Mouse (Mus musculus): ENCODE data around the gene Tmeff2.
"Not testable (repeated sequence)": the region's sequence is repeated elsewhere in the genome, so short reads cannot be mapped to it uniquely, and the experiment has no call there.

Gene Tmeff2

GRCm38 (mm10) chr1:50900386-50900785, at the start of gene Tmeff2:
Gene Tmeff2, plus strand, starts transcription at chr1:50900647.
- not testable (repeated sequence) for DNase-seq

- no peak for DNase-seq
These were observed 38.9 kb upstream of the Tmeff2 start for GRCm38 (mm10) chr1:50861515-50861914.

GRCm38 (mm10) chr1:50897696-50898095, 2.8 kb upstream of the Tmeff2 start:
- no peak for DNase-seq

- no peak for DNase-seq
These were observed 24.4 kb downstream of the Tmeff2 start for GRCm38 (mm10) chr1:50924838-50925355.

- no peak for DNase-seq
These were observed 25.0 kb downstream of the Tmeff2 start for GRCm38 (mm10) chr1:50925356-50925921.

GRCm38 (mm10) chr1:50926374-50927060, 26.1 kb downstream of the Tmeff2 start:
- DNase-seq: no peak

GRCm38 (mm10) chr1:50927077-50927611, 26.7 kb downstream of the Tmeff2 start:
- DNase-seq: peak; percentile 20 to 30

- no peak for DNase-seq
These were observed 27.3 kb downstream of the Tmeff2 start for GRCm38 (mm10) chr1:50927679-50928187.

- DNase-seq: no peak
These were observed 28.3 kb downstream of the Tmeff2 start for GRCm38 (mm10) chr1:50928776-50929175.

GRCm38 (mm10) chr1:50935076-50935475, 34.6 kb downstream of the Tmeff2 start:
- DNase-seq: no peak

- no peak for DNase-seq
These were observed 35.0 kb downstream of the Tmeff2 start for GRCm38 (mm10) chr1:50935484-50935883.

- DNase-seq: no peak
These were observed 39.9 kb downstream of the Tmeff2 start for GRCm38 (mm10) chr1:50940131-50941039.

- DNase-seq: no peak
These were observed 48.1 kb downstream of the Tmeff2 start for GRCm38 (mm10) chr1:50948575-50948974.

GRCm38 (mm10) chr1:50958844-50959243, 58.4 kb downstream of the Tmeff2 start:
- DNase-seq: no peak

- no peak for DNase-seq
These were observed 61.7 kb downstream of the Tmeff2 start for GRCm38 (mm10) chr1:50961954-50962648.

GRCm38 (mm10) chr1:50962649-50963000, 62.2 kb downstream of the Tmeff2 start:
- no peak for DNase-seq

GRCm38 (mm10) chr1:50969685-50970084, 69.2 kb downstream of the Tmeff2 start:
- no peak for DNase-seq

GRCm38 (mm10) chr1:50970853-50971252, 70.4 kb downstream of the Tmeff2 start:
- no peak for DNase-seq

GRCm38 (mm10) chr1:50972509-50973436, 72.3 kb downstream of the Tmeff2 start:
- DNase-seq: no peak

GRCm38 (mm10) chr1:50979358-50980081, 79.1 kb downstream of the Tmeff2 start:
- no peak for DNase-seq

Measured in thymus, adult 18-20 months (tissue).